Mouse (Mus musculus) intestine, embryonic 14.5 days (tissue): ENCODE results near the gene Fam98a. TPM values are rescaled to one million over a fixed set of nuclear protein-coding genes. Genes with fewer than 3 reads are reported as not detected.

Experiments
- polyA plus RNA-seq: library from polyadenylated mRNA; unstranded; fragments of >200 nt; fragmentation: Nextera tagmentation; extraction: Ambion mirVana; gene quantifications from 2 replicates; pipeline ENCODE4 v1.2.1, GENCODE M21; 2014

The Fam98a gene
- polyA plus RNA-seq, 1 experiment from 2014 or later: 8.3 TPM

Other genes with a start within 250 kb of the Fam98a start
- gene Rasgrp3, start 116.0 kb downstream of the Fam98a start, polyA plus RNA-seq: 16.2 and 19.4 TPM in 2 replicates